Mouse (Mus musculus) erythroblast, adult 5-6 weeks (primary cell): ENCODE results near the gene Lhfpl3. TPM values are rescaled to one million over a fixed set of nuclear protein-coding genes. Genes with fewer than 3 reads are reported as not detected.

ENCODE experiments used
- ATAC-seq: replicated peaks from 2 replicates; pipeline ENCODE4 v1.8.0; 2016; ENCODE audit warnings: moderate number of reproducible peaks, mild to moderate bottlenecking, moderate TSS enrichment, inconsistent platforms; ENCODE audit not compliant: poor library complexity, low FRiP score, severe bottlenecking
- total RNA-seq, 2 experiments: library from RNA; stranded (forward) in 1 of 2; stranded (reverse) in 1 of 2; fragments of 150-400 nt in 1 of 2; fragments of 200-764, 138-1000 nt in 1 of 2; gene quantifications; 2 replicates each; pipeline versions ENCODE4 v1.2.3 to v1.2.4; 2015 to 2017; ENCODE audit warnings: low replicate concordance in 2 of 2

The Lhfpl3 gene
- total RNA-seq, 2 experiments from 2014 or later: not detected

DNA sequence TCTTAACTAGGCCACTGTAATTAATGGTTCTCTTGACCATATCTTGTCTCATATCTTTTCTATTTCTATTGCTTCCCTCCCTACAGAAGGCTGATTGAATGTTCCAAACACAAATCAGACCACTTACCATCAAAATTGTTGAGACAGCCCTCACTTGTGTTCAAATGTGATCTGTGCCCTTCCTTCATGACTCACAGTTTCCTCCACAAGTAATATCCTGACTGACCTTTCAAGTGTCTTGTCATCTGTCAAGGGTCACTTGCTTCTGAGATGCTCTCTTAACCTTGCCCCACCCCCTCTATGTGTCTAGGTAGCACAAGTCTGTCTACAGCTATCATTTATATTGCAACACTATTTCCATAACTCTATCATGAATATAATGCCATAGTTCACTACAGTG, 154.1 kb downstream of the Lhfpl3 start:
- ATAC-seq: no peak

GRCm38 (mm10) chr5:22917197-22917596, 171.3 kb downstream of the Lhfpl3 start:
- ATAC-seq: no peak

DNA sequence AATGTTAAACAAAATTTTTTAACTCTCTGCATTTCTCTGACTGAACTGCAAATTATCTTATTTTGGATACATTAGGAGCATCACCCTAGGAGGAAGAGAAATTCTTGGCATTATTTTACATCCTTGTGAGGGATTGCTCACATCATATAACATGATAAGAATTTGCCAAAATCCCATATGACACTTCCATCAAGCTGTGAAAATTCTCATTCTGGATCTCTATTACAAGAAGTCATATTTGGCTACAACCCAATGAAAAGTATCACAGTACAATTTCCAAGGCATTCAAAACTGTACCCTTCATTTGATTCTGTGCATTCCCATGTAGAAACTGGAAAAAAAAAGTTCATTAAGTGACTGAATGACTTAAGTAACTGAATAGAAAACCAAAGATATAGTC, 180.3 kb downstream of the Lhfpl3 start:
- ATAC-seq: no peak

DNA sequence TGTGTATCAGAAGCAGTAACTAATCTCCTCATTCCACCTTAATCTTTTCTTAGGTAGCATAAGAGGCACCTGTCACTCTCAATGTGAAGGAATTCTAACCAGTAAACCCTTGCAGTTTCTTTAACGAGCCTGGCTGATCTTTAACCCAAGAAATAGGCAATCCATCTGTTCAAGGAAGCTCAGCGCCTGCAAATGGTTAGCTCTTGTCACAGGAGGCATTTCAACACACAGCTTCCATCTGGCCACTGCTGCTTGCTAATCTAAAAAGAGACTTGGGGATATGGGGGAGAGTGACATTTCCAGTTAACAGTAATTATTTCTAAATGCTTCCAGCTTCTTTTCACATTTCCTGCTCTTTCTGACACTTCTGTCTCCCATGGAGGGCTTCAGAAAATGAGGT, 182.9 kb downstream of the Lhfpl3 start:
- no peak for ATAC-seq

DNA sequence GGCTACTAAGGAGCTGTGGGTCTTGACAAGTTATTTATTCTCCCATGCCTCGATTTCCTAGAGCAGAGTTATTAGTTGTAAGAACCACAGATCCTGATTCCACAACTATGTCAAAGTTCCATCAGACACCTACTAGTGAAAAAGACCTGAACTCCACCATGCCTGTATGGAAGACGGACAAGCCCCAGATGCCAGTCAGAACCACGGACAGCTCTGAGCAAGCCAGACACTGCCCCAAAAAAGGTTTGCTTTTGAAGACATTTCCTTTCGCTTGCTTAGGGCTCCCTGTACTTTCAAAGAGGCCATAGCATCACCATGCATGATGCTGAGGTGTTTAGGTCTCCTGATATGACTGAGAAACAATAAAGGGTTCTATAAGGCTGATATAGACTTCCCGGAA, 197.4 kb downstream of the Lhfpl3 start:
- ATAC-seq: no peak

- no peak for ATAC-seq
Measured at GRCm38 (mm10) chr5:22963300-22963699, 217.4 kb downstream of the Lhfpl3 start.

DNA sequence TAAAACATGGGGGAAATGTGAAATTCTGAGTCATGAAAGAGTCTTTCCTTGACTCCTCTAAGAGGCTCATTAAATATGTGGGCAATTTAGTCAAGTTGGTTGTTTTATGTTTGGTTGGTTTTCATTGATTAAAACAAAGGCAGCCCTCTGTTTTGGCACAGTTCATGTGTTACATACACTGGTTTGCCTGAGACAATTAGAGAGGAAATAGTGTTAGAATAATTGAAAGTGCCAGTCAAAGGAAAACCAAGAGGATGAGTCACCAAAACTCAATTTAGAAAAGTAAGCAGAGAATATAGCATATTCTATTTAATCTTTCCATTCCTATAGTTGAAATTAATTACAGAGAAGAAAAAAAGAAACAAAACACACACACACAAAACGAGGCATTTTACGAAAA, 240.9 kb downstream of the Lhfpl3 start:
- ATAC-seq: no peak

GRCm38 (mm10) chr5:22999811-23000210, 254.0 kb downstream of the Lhfpl3 start:
- no peak for ATAC-seq

GRCm38 (mm10) chr5:23003123-23003797, 257.4 kb downstream of the Lhfpl3 start:
- no peak for ATAC-seq

DNA sequence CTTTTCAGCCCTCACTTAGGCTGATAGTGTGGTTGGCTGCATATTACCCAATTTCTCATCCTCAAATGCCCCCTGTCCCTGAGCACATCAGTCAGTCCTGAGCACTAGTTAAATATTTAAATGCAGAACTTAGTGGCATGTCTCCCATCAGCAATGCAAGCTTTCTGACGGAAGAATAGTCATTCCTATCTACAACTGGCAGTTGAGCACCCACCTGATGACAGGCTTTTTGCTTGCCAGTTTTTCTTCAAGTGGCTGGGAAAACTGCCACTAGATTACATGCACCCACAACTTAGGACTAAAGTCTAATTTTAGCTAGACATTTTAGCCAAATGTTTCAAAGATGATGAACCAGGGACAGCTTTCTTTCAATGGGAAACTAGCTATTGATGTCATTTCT, 260.3 kb downstream of the Lhfpl3 start:
- ATAC-seq: no peak

- no peak for ATAC-seq
Measured at GRCm38 (mm10) chr5:23010460-23010859, 264.6 kb downstream of the Lhfpl3 start.

GRCm38 (mm10) chr5:23013997-23014396, 268.1 kb downstream of the Lhfpl3 start:
- ATAC-seq: no peak

DNA sequence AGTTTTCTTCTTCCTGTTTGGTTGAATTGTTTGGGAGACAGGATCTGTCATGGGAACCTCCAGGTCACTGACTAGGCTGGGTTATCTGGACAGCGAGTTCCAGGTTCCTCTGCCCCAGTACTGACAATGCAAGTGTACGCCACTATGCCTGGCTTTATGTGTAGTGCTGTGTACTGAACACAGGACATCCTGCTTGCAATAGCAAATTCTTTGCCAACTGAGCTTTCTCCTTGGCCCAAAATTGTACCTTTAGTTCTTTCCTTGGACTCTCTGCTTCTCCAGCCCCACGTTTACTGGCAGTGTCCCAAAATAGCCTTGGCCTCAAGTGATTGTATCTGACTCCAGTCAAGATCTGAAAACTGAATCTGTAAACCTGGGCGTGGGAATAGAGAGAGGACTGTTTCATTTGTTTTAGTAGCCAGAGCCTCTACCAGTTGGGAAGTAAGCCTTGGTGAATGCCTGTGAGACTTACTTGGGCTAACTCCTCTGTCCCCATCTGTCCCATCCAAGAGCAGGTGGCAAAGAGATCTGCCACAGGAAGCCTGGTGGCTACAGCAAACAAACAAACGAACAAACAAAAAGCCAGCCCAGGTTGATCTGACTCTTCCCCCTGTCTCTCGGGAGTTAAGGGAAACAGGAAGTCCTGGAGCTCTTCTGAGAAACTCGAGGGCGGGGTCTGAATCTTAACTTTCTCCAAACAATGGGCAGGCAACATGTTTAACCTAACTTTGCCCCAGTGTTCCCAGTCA, 269.9 kb downstream of the Lhfpl3 start:
- ATAC-seq: no peak

DNA sequence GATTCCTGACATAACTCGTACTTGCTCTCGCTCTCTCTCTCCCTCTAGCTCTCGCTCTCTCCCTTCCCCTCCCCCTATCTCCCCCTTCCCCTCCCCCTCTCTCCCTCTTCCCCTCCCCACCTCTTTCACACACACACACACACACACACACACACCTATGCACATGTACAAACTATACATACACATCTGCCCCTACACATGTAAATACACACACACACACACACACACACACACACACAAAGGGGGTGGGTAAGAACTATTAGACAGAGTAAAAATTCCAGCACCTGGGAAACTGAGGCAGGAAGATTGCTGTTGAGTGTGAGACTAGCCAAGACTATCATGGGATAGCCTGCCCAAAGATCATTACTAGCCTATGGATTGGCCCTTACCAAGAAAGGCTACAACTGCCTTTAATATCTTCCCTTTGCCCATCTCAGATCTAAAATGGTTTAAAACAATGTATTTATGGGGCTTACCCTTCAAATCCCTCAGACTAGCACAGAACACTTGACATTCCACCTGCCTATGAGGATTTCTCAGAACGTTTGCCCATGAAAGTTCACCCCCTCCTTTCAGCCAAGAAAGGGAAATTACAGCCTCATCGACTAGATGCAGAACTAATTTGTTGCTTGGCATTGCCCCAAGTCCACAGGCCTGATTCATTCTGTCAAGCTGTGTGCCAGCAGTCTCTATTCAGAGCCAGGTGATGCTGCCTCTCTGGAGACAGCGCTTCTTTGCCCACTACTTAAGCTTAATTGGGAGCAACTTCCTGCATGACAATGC, 289.3 kb downstream of the Lhfpl3 start:
- no peak for ATAC-seq

DNA sequence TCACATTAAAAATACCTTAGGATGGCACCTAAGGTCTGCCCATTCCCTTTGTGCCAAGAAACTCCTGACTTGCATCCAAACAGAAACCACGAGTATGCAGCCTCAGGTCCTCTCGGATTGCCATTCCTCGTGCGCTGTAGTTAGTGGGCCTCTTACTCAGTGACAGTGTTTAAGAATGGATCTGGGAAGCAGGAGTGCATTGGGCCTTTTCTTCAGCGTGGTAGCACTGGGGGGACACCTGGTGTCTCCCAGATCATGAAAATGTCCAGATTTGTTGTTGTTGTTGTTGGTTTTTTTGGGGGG, 289.8 kb downstream of the Lhfpl3 start:
- no peak for ATAC-seq

DNA sequence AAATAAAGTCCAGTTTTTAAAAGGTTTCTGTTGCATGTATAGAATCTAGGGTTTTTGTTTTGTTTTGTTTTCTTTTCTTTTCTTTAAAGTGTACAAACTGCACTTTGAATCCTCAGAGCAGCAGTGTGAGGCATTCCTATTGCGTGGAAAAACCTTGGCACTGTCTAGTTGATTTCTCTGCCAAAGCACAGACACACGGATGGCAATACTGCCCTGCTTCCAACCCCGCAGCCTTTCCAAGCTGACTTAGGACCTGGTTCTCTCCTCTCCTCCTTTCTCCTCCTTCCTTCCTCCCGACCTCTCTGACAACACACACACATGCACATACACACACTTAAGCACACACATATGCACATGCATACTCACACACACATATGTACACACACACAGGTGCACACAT, 294.6 kb downstream of the Lhfpl3 start:
- no peak for ATAC-seq

GRCm38 (mm10) chr5:23042862-23043261, 297.0 kb downstream of the Lhfpl3 start:
- ATAC-seq: no peak

DNA sequence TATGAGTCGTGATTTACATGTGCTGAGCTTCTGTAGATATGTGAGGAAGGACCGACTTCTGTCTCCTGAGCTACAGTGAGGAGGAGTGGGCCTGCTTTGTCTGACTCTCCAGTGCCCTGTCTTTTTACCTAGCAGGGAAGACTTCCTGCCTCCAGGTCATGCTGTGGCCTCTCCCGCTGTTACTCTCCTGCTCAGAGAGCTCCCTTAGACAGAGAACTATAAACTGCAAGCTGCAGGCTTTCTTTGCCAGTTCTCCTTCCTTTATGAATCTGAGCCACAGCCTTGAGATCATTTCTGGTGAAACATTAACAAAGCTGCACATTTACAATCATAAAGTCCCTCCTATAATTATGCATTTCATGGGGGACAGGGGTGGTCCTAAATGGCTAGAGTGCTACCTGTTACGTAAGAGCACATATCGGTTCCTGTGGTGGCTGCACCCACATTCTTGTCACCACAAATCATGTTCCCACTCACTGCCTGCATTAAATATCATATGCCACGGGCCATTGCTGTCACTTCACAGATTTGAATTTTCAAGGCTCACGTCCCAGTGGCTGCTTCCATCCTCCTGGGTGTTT, 303.3 kb downstream of the Lhfpl3 start:
- no peak for ATAC-seq

DNA sequence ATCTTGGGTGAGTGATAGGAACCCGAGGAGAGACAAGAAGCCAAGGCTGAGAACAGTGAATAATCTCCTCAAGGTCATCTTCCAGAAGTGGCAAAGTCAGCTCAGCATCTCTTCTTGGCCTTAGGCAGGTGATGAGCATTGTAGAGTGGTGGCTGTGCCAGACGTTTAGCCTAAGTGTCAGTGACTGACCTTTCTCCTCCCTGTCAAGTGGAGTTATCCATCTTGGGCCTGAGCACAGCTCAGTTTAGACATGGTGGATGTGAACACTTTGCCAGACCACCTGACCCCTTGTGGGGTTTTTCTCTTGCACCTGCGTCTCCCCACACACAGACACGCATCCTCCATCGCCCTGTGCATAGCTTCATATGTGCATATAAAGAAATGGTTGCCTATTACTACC, 305.6 kb downstream of the Lhfpl3 start:
- ATAC-seq: no peak

DNA sequence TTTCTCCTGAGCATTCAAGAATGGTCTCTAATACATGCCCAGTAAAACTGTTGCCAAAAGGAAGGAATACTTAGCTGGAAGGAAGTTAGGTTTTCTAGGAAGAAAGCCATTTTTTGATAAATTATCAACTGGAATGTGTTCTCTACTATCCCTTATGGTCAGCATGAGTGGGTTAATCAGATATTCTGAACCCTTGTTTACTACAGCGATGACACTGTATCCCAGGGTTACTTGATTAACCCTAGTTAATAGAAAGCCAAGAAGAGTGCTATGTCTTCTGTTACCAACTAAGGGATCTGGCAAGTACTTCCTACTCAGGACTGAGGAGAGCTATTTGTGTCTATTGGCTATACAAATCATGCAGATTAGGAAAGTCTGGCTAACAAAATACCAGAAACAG, 349.0 kb downstream of the Lhfpl3 start:
- no peak for ATAC-seq

DNA sequence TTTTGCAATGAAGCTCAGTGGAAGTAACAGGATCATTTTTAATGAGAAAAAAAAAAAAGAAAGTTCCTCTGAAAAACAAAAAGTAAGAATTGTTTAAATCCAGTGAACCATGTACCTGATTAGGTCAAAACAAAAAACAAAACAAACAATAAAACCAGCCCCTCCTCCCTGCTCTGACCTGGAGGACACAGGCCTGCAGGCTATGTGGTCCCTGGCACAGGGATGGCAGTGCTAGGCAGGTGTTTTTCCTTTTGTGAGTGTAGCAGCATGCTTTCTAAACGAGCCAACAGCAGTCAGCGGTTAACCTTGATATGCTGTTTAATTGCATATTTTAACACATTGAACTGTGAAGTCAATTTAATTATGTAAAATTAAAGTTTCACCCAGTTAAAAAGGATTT, 360.7 kb downstream of the Lhfpl3 start:
- ATAC-seq: no peak
